Mouse (Mus musculus) right cerebral cortex, adult 18-20 months (tissue): ENCODE results near the gene Gpc3.
A peak's percentile ranks its signal among the peaks of the same experiment; 100 is the strongest.

Source experiments
- DNase-seq: peaks from one replicate; pipeline ENCODE4 v3.0.0; 2022; ENCODE audit warnings: mixed read lengths

The Gpc3 gene

GRCm38 (mm10) chrX:52613328-52614030 is at the start of gene Gpc3:
Gene Gpc3, minus strand, starts transcription at chrX:52613950.
- peak; percentile 36 for DNase-seq

DNA sequence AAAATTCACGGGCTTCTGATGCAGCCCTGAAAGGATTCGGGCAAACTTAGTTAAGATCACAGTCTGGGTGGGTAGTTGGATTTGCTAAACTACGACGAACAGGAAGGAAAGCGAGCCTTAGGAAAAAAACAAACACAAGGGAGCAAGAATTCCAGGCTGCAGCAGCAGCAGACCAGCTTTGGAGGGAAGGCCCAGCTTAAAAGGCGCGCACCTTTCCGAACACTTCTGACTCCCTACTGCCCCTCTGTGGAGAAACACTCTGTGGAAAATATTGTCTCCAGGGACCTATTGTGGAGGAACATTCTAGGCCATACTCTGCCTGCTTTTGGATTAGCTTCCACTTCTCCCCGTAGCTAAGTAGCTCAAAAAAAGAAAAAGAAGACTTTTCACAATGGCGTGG is 38.2 kb upstream of the Gpc3 start:
- DNase-seq: peak; percentile 21

DNA sequence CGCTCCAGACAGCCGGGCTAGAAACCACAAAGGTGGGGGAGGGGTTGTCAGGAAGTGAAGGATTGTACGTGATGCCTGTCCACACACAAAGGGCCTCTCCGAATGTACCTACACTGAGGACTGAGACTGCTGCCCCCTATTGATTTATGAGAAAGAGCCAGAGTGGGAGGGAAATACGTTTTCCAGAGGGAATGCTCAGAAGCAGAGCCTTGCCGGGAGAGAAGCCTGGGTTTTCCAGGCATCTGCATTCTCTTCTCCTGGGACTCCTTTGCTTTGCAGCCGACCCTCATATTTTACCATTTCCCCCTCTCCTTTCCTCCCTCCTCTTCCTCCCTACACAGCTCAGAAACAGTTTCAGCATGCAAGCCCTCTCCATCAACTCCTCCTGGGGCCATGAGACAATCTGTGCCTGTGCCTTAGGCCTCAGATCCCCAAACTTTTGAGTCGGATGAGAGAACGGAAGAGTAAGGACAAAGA is 37.8 kb upstream of the Gpc3 start:
- no peak for DNase-seq

DNA sequence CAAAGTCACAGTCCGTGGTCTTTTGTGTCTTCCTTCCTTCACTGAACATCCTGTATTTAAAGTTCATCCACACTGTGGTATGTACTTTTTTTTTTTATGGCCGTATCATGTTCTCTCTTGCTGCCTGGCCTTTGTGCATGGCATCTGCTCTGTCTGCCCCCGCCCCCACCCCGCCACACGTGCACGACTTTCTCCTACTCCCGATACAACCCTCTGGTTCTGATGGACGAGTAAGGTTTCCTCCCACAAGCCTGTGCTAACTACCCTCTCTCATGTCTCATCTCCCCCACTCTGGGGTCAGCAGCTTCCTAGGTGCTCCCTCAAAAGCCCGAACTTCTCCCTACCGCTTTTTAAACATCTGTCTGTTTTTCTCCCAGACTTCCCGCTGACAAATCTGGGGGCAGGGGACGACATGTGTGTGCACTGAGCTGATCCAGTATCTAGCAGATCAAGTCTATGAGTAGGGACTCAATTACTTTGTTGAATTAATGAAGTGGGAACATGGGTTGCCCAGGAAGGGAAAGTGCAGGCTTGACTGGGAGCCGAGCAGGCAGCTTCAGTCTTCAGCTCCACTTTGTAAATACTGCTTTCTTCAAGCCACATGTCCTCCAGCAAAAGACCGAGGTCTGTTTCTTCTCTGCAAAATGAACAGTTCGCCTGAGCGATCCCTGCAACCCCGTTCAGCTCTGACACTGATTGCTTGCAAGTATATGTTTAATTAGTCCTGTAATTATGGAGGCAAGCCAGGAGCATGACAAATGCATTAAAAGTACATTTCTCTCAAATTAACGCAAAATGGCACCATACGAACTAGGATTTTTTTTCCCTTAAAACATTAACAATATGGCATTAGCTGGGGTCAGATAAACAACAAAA is 35.4 kb upstream of the Gpc3 start:
- no peak for DNase-seq

- DNase-seq: no peak
These were observed 30.6 kb upstream of the Gpc3 start for GRCm38 (mm10) chrX:52644393-52644792.

GRCm38 (mm10) chrX:52643350-52643749 is 29.6 kb upstream of the Gpc3 start:
- DNase-seq: no peak

GRCm38 (mm10) chrX:52642126-52642525 is 28.4 kb upstream of the Gpc3 start:
- no peak for DNase-seq

DNA sequence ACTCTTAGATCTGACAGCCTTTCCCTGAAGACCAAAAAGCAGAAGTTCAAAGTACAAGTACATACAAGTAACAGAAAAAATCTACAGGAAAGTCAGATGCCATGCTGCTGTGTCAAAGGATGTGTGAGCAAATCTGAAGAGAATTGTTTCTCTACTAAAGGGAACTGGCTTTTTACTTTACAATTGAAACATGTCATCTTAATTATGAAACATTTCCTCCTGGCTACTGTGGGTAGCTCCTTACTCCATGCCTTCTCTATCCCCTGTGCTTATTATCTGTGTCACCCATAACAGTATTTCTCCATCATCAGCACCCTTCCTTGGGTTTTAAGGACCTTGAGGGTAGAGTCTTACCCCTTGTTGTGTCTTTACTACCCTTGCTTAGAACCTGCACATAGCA is 23.7 kb upstream of the Gpc3 start:
- no peak for DNase-seq

GRCm38 (mm10) chrX:52633976-52634375 is 20.2 kb upstream of the Gpc3 start:
- DNase-seq: no peak

DNA sequence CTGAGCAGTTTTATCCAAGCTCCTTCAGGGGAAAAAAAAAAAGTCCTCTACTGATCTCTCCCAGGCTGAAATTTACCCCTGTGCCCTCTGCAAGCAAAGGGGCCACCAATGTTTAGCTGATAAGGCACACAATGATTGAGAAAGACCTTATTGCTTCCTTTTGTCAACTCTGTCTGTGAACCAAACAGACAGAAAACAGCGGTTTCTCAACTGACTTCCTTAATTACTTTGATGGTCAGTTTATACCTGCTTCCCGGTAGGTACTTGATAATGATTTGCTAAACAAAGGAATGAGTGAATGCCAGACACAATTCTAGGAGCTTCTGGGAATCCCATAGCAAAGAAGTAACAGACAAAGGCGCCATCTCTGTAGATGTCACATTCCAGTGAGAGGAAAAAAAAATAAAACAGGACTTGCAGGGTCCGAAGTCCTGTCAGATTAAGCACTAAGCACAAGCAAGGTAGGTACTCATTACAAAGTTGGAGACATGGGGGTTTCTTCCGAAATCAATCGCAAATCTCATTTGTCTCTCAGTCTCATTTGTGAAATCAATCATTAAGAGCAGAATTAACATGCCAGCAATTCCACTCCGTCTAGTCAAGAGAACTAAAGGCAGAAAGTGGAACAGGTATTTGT is 19.1 kb upstream of the Gpc3 start:
- DNase-seq: no peak

DNA sequence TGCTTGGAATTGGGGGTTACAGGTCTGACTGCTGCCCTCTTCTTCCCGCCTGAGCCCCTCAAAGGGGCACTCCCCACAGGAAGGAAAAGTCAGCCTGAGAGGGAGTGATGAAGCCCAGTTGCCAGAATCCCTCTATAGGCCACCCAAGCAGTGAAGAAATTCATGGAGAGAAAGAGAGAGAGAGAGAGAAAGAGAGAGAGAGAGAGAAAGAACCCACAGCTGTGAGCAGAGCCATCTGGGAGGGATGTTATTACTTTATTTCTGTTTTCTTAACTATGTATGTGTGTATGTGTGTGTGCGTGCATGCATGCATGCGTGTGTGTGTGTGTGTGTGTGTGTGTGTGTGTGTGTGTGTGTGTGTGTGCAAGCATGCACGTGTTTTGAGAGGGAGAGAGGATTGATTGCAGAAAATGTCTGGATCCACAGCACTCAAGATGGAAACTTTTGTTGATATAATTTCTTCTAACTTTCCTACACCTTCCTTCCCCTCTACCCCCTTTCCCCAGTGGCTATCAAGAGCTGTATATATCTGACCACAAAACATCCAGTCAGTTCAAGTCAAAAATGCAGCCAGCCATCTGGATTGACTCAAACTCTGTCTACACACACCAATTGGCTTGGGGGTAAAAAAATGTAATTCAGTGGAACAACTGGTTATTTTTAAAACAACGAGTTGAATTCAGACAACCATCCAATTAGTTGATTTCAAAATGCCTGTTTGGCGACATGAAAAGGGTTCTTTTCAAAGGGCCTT is 13.4 kb upstream of the Gpc3 start:
- DNase-seq: no peak

- DNase-seq: no peak
These were observed 4.1 kb upstream of the Gpc3 start for GRCm38 (mm10) chrX:52617813-52618212.

- DNase-seq: no peak
These were observed 2.4 kb upstream of the Gpc3 start for GRCm38 (mm10) chrX:52616152-52616551.

GRCm38 (mm10) chrX:52614031-52614381 is 256 bp upstream of the Gpc3 start:
- DNase-seq: no peak

- no peak for DNase-seq
These were observed 944 bp downstream of the Gpc3 start for GRCm38 (mm10) chrX:52612806-52613205.

DNA sequence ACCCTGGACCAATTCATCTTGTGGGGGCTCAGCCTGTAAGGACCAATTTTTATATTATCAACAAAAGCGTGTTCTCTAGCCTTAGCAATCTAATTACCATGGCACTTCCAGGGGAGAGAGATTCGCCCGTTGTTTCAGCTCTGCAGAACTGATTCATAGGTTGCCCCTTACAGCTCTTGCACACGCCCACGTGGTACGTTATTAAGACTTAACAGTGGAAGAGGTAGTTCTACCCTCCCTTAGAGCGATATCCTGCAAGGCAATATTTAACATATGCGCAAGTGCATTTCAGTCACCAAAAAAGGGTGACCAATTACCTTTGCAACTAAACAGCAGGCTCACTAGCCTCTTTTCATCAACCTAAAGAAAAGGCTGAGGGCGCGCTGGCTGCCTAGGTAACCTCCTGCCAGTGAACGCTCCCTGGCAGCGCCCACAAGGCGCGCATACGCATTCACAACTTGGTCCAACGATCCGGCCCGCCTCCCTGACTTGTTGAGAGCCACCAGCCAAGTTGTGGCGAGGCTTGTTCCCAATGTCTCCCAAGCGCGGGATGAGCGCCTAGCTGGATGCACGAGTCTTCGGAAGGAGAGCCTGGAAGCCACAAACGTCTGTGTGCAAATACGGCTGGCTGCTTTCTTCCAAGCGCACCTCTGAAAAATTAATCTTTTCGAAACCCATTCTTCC is 1.6 kb downstream of the Gpc3 start:
- DNase-seq: no peak

DNA sequence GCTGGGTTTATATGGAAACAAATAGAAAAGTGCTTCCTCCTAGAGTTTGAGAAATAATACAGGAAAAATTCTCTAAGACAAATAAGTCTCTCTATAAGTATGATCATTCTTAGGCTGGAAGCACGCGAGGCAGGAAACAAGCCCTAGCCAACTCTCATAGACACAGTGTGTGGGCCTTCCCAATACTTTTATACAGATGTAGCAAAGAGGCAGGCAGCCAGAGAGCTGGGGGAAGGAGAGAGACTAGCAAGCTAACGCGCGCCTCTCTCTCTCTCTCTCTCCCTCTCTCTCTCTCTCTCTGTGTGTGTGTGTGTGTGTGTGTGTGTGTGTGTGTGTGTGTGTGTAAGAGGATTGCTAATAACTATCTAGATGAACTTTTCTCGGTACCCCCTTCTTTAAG is 2.2 kb downstream of the Gpc3 start:
- DNase-seq: no peak

GRCm38 (mm10) chrX:52603143-52603542 is 10.6 kb downstream of the Gpc3 start:
- no peak for DNase-seq

- no peak for DNase-seq
These were observed 14.5 kb downstream of the Gpc3 start for GRCm38 (mm10) chrX:52599246-52599645.

DNA sequence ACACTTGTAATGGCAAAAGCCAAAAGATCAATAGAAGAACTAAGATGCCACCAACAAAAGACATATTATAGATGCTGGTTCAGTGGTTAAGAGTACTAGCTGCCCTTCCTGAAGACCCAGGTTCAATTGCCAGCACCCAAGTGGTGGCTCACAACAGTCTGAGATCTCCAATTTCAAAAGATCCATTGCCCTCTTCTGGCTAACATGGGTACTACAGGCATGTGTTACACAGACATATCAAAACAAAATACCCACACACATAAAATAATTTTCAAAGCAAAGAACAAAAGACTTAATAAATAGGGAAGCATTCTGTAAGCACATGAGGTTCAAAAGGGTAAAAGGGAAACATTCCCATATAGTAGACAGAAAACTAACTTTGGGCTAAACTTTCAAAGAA is 26.1 kb downstream of the Gpc3 start:
- DNase-seq: no peak

GRCm38 (mm10) chrX:52559995-52560394 is 53.8 kb downstream of the Gpc3 start:
- no peak for DNase-seq

GRCm38 (mm10) chrX:52558526-52558925 is 55.2 kb downstream of the Gpc3 start:
- no peak for DNase-seq
